Mouse (Mus musculus): ENCODE results near the gene Serpina3c. TPM values are rescaled to one million over a fixed set of nuclear protein-coding genes. Genes with fewer than 3 reads are reported as not detected.

Serpina3c gene
- total and polyA plus RNA-seq, 3 experiments, result 0.05 TPM; not detected in 2

- no peaks in the 10 kb centered on the region for H3K27me3 ChIP-seq (ENCODE audit: insufficient read depth, low read length)
- no peaks in the 10 kb centered on the region for H3K4me1 ChIP-seq (ENCODE audit: insufficient read depth, low read depth, low read length)
- H3K36me3 ChIP-seq (replicated peaks), result no peaks in the 10 kb centered on the region
- DNase-seq (ENCODE audit: low spot score) (no peak), ATAC-seq (ENCODE audit: extremely low read depth, insufficient number of reproducible peaks, low FRiP score, poor library complexity, severe bottlenecking) (no peak)
- peaks cover 47% of the 10 kb centered on the region for H3K9me3 ChIP-seq (replicated peaks)
- H3K4me3 ChIP-seq (ENCODE audit: low read depth, low read length), result no peak overlapping the region
- TF ChIP-seq CTCF (IDR thresholded peaks at IDR 0.05; ENCODE audit: low read depth, low read length) (no peak), TAL1 (conservative IDR thresholded peaks at IDR 0.05; ENCODE audit: low read depth, low read length) (no peak), GATA1 (IDR thresholded peaks at IDR 0.05; ENCODE audit: borderline replicate concordance, low read length) (no peak), GATA2 (IDR thresholded peaks at IDR 0.05; ENCODE audit: borderline replicate concordance, low read depth, low read length) (no peak), POLR2AphosphoS5 (IDR thresholded peaks at IDR 0.05; ENCODE audit: insufficient replicate concordance, low read depth, low read length) (no peak)
These were observed 24.9 kb upstream of the Serpina3c start for GRCm38 (mm10) chr12:104178577-104178976.

DNA sequence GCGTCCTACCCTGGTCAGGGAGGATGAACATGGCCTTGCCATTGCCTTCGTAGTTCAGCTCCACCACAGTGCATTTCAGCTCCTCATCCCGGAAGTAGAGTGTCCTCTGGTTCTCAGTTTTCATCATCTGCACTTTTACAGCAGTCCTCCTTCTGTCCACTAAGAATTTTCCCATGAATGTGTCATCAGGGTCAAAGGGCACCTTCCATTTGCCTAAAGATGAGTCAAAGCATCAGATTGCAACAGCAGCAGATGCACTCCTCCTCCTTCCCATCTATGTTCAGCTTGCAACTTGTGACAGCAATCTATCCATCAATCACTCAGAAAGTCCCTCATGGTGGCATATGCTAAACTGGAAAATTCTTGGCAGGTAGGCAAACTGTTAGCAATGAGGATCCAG is 22.0 kb upstream of the Serpina3c start:
- DNase-seq (ENCODE audit: low spot score) (no peak), ATAC-seq (ENCODE audit: extremely low read depth, insufficient number of reproducible peaks, low FRiP score, poor library complexity, severe bottlenecking) (no peak)
- Histone ChIP-seq H3K4me3 (ENCODE audit: low read depth, low read length) (no peak overlapping the region), H3K36me3 (replicated peaks) (no peaks in the 10 kb centered on the region), H3K4me1 (ENCODE audit: insufficient read depth, low read depth, low read length) (no peaks in the 10 kb centered on the region), H3K27me3 (ENCODE audit: insufficient read depth, low read length) (no peaks in the 10 kb centered on the region), H3K9me3 (replicated peaks) (peaks cover 62% of the 10 kb centered on the region)
- TF ChIP-seq POLR2AphosphoS5 (IDR thresholded peaks at IDR 0.05; ENCODE audit: insufficient replicate concordance, low read depth, low read length), result no peak
- TF ChIP-seq GATA1 (IDR thresholded peaks at IDR 0.05; ENCODE audit: borderline replicate concordance, low read length), result no peak
- TF ChIP-seq TAL1 (conservative IDR thresholded peaks at IDR 0.05; ENCODE audit: low read depth, low read length), result no peak
- no peak for TF ChIP-seq CTCF (IDR thresholded peaks at IDR 0.05; ENCODE audit: low read depth, low read length)
- no peak for TF ChIP-seq GATA2 (IDR thresholded peaks at IDR 0.05; ENCODE audit: borderline replicate concordance, low read depth, low read length)

DNA sequence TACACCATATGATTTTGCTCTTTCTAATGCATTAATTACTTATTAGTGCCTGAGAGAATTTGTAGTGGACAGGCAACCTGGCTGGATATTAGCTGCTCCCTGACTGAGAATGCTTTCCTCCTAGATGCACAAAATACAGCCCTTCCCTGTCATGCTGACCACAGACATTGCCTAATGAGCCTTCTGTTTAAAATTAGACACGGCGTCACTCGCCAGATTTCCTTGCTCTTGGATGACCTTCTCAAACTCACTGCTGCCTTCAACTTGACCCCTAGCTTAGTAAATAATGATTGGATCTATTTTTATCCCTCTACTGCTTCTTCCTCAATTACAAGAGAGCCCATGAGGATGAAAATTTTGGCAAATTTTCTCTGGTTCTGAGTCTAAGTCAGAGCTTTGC is 21.1 kb upstream of the Serpina3c start:
- TF ChIP-seq POLR2AphosphoS5 (IDR thresholded peaks at IDR 0.05; ENCODE audit: insufficient replicate concordance, low read depth, low read length), result no peak
- Histone ChIP-seq H3K4me3 (ENCODE audit: low read depth, low read length) (no peak overlapping the region), H3K36me3 (replicated peaks) (no peaks in the 10 kb centered on the region), H3K9me3 (replicated peaks) (peaks cover 60% of the 10 kb centered on the region), H3K4me1 (ENCODE audit: insufficient read depth, low read depth, low read length) (no peaks in the 10 kb centered on the region), H3K27me3 (ENCODE audit: insufficient read depth, low read length) (no peaks in the 10 kb centered on the region)
- ATAC-seq (ENCODE audit: extremely low read depth, insufficient number of reproducible peaks, low FRiP score, poor library complexity, severe bottlenecking) (no peak), DNase-seq (ENCODE audit: low spot score) (no peak)

DNA sequence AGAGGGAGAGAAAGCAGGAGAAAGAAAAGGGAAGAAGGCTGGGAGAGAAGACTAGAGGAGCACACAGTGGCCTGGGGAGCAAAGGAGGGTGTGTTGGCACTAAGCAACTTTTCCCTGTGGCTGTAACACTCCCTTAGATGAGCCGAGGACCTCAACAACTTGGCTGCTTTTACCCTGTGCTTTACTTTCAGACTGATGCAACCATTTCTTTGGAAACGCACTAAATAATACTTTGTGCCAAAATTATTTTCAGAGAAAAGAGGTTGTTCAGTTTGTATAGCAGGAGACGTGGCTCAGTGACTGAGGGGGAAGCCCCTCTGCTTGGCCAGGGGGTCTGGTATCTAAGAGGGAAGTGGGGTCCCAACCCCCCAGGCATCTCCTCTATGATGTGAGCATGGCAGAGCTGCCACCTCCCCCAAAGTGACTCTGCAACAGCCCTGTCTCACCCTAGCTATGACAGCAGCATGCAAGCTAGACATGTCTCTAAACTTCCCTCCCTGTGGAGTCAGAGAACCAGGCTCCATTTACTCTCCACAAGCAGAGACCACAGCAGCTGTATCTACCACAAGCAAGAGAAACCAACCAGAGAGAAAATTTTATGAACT is 527 bp downstream of the Serpina3c start:
- H3K9me3 ChIP-seq (replicated peaks), result peaks cover 66% of the 10 kb centered on the region
- no peak overlapping the region for H3K4me3 ChIP-seq (ENCODE audit: low read depth, low read length)
- no peaks in the 10 kb centered on the region for H3K4me1 ChIP-seq (ENCODE audit: insufficient read depth, low read depth, low read length)
- DNase-seq (ENCODE audit: low spot score) (no peak), ATAC-seq (ENCODE audit: extremely low read depth, insufficient number of reproducible peaks, low FRiP score, poor library complexity, severe bottlenecking) (no peak)
- no peak for TF ChIP-seq POLR2AphosphoS5 (IDR thresholded peaks at IDR 0.05; ENCODE audit: insufficient replicate concordance, low read depth, low read length)
- no peak for TF ChIP-seq GATA1 (IDR thresholded peaks at IDR 0.05; ENCODE audit: borderline replicate concordance, low read length)
- TF ChIP-seq GATA2 (IDR thresholded peaks at IDR 0.05; ENCODE audit: borderline replicate concordance, low read depth, low read length), result no peak
- no peak for TF ChIP-seq TAL1 (conservative IDR thresholded peaks at IDR 0.05; ENCODE audit: low read depth, low read length)
- H3K27me3 ChIP-seq (ENCODE audit: insufficient read depth, low read length), result no peaks in the 10 kb centered on the region
- H3K36me3 ChIP-seq (replicated peaks), result no peaks in the 10 kb centered on the region

DNA sequence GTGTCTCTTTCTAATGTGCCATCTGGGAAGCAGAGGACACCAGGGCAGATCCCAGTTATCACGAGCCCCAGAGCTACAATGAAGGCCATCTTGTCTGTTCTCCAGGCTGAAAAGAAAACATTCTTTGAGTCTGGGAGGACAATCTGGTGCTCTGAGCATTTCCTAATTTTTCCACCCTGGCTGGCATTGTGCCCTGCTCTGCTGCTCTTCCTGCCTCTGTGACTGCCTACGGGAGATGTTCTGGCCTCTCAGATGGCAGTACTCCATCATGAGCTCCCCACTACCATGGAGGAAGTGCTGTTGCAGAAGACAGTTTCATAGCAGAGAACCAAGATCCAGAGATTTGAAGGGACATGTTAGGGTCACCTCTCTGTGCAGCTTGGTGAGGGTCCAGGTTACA is 1.7 kb downstream of the Serpina3c start:
- DNase-seq (ENCODE audit: low spot score) (no peak), ATAC-seq (ENCODE audit: extremely low read depth, insufficient number of reproducible peaks, low FRiP score, poor library complexity, severe bottlenecking) (no peak)
- TF ChIP-seq TAL1 (conservative IDR thresholded peaks at IDR 0.05; ENCODE audit: low read depth, low read length) (no peak), GATA1 (IDR thresholded peaks at IDR 0.05; ENCODE audit: borderline replicate concordance, low read length) (no peak), GATA2 (IDR thresholded peaks at IDR 0.05; ENCODE audit: borderline replicate concordance, low read depth, low read length) (no peak), POLR2AphosphoS5 (IDR thresholded peaks at IDR 0.05; ENCODE audit: insufficient replicate concordance, low read depth, low read length) (no peak), CTCF (IDR thresholded peaks at IDR 0.05; ENCODE audit: low read depth, low read length) (no peak)
- no peaks in the 10 kb centered on the region for H3K27me3 ChIP-seq (ENCODE audit: insufficient read depth, low read length)
- H3K36me3 ChIP-seq (replicated peaks), result no peaks in the 10 kb centered on the region
- peaks cover 76% of the 10 kb centered on the region for H3K9me3 ChIP-seq (replicated peaks)
- no peaks in the 10 kb centered on the region for H3K4me1 ChIP-seq (ENCODE audit: insufficient read depth, low read depth, low read length)
- no peak overlapping the region for H3K4me3 ChIP-seq (ENCODE audit: low read depth, low read length)

GRCm38 (mm10) chr12:104145571-104145970 is 8.1 kb downstream of the Serpina3c start:
- DNase-seq (ENCODE audit: low spot score) (no peak), ATAC-seq (ENCODE audit: extremely low read depth, insufficient number of reproducible peaks, low FRiP score, poor library complexity, severe bottlenecking) (no peak)
- H3K27me3 ChIP-seq (ENCODE audit: insufficient read depth, low read length), result no peaks in the 10 kb centered on the region
- H3K4me1 ChIP-seq (ENCODE audit: insufficient read depth, low read depth, low read length), result no peaks in the 10 kb centered on the region
- no peaks in the 10 kb centered on the region for H3K36me3 ChIP-seq (replicated peaks)
- peaks cover 72% of the 10 kb centered on the region for H3K9me3 ChIP-seq (replicated peaks)
- no peak overlapping the region for H3K4me3 ChIP-seq (ENCODE audit: low read depth, low read length)
- TF ChIP-seq POLR2AphosphoS5 (IDR thresholded peaks at IDR 0.05; ENCODE audit: insufficient replicate concordance, low read depth, low read length) (no peak), GATA2 (IDR thresholded peaks at IDR 0.05; ENCODE audit: borderline replicate concordance, low read depth, low read length) (no peak), GATA1 (IDR thresholded peaks at IDR 0.05; ENCODE audit: borderline replicate concordance, low read length) (no peak), CTCF (IDR thresholded peaks at IDR 0.05; ENCODE audit: low read depth, low read length) (no peak)

GRCm38 (mm10) chr12:104143286-104143685 is 10.4 kb downstream of the Serpina3c start:
- DNase-seq (ENCODE audit: low spot score) (no peak), ATAC-seq (ENCODE audit: extremely low read depth, insufficient number of reproducible peaks, low FRiP score, poor library complexity, severe bottlenecking) (no peak)
- TF ChIP-seq GATA1 (IDR thresholded peaks at IDR 0.05; ENCODE audit: borderline replicate concordance, low read length) (no peak), CTCF (IDR thresholded peaks at IDR 0.05; ENCODE audit: low read depth, low read length) (no peak), POLR2AphosphoS5 (IDR thresholded peaks at IDR 0.05; ENCODE audit: insufficient replicate concordance, low read depth, low read length) (no peak), TAL1 (conservative IDR thresholded peaks at IDR 0.05; ENCODE audit: low read depth, low read length) (no peak), GATA2 (IDR thresholded peaks at IDR 0.05; ENCODE audit: borderline replicate concordance, low read depth, low read length) (no peak)
- no peaks in the 10 kb centered on the region for H3K27me3 ChIP-seq (ENCODE audit: insufficient read depth, low read length)
- H3K9me3 ChIP-seq (replicated peaks), result peaks cover 75% of the 10 kb centered on the region
- H3K36me3 ChIP-seq (replicated peaks), result no peaks in the 10 kb centered on the region
- H3K4me1 ChIP-seq (ENCODE audit: insufficient read depth, low read depth, low read length), result no peaks in the 10 kb centered on the region
- H3K4me3 ChIP-seq (ENCODE audit: low read depth, low read length), result no peak overlapping the region
